Mouse (Mus musculus) heart, embryonic 14.5 days (tissue): Measurements from ENCODE around the gene Nnmt. TPM values are rescaled to one million over a fixed set of nuclear protein-coding genes. Genes with fewer than 3 reads are reported as not detected.

Experiments
- ATAC-seq: fragments of 200-750 bp; cut with Nextera tagmentation; 2 replicates; pipeline ENCODE4 v1.8.0; 2017; ENCODE audit warnings: low read depth, moderate TSS enrichment; ENCODE audit not compliant: insufficient number of reproducible peaks, insufficient read depth, low FRiP score
- H3K27ac ChIP-seq, 2 experiments: fragments of 200-500 bp in 1 of 2; fragments of 300-500 bp in 1 of 2; sonication (generic) in 1 of 2; replicated peaks in 1 of 2; 2 replicates each; pipeline ENCODE4 v1.5.1; 2012 to 2014; ENCODE audit warnings: low read depth in 2 of 2, low read length in 2 of 2, control low read depth in 1 of 2, mild to moderate bottlenecking in 1 of 2, mixed read lengths in 1 of 2; ENCODE audit not compliant: control insufficient read depth in 1 of 2, insufficient read depth in 1 of 2
- H3K27me3 ChIP-seq: fragments of 300-500 bp; sonication (generic); 2 replicates; pipeline ENCODE4 v1.6.1; 2014; ENCODE audit warnings: mild to moderate bottlenecking, low read length, control low read depth; ENCODE audit not compliant: control insufficient read depth, insufficient read depth
- H3K36me3 ChIP-seq: fragments of 300-500 bp; sonication (generic); 2 replicates; pipeline ENCODE4 v1.6.1; 2014; ENCODE audit warnings: mild to moderate bottlenecking, control low read depth, low read length, mixed read lengths; ENCODE audit not compliant: control insufficient read depth, insufficient read depth
- H3K4me1 ChIP-seq, 2 experiments: fragments of 200-500 bp in 1 of 2; fragments of 300-500 bp in 1 of 2; sonication (generic) in 1 of 2; 2 replicates each; pipeline ENCODE4 v1.6.1; 2012 to 2014; ENCODE audit warnings: low read length in 2 of 2, control low read depth in 1 of 2, mixed read lengths in 1 of 2; ENCODE audit not compliant: control insufficient read depth in 2 of 2, insufficient read depth in 2 of 2
- H3K4me2 ChIP-seq: fragments of 300-500 bp; sonication (generic); 2 replicates; pipeline ENCODE4 v1.6.1; 2014; ENCODE audit warnings: mild to moderate bottlenecking, low read length
- H3K4me3 ChIP-seq, 2 experiments: fragments of 200-500 bp in 1 of 2; fragments of 300-500 bp in 1 of 2; sonication (generic) in 1 of 2; 2 replicates each; pipeline ENCODE4 v1.5.1; 2012 to 2014; ENCODE audit warnings: low read length in 2 of 2, mild to moderate bottlenecking in 2 of 2, control low read depth in 1 of 2, low read depth in 1 of 2, moderate library complexity in 1 of 2; ENCODE audit not compliant: control insufficient read depth in 1 of 2, insufficient read depth in 1 of 2
- H3K9ac ChIP-seq: fragments of 300-500 bp; sonication (generic); 2 replicates; pipeline ENCODE4 v1.6.1; 2014; ENCODE audit warnings: mild to moderate bottlenecking, low read length
- H3K9me3 ChIP-seq: fragments of 300-500 bp; sonication (generic); 2 replicates; pipeline ENCODE4 v1.6.1; 2016; ENCODE audit warnings: low read length, control low read depth; ENCODE audit not compliant: control insufficient read depth
- WGBS: fragments of 180-500 bp; shearing (Covaris S2); extraction: QIAGEN DNeasy Blood & Tissue Kit; methylation state at CpG from one replicate; pipeline ENCODE4 v1.1.7; 2014; 5-methylcytosine and 5-hydroxymethylcytosine counted together
- polyA plus RNA-seq: library from polyadenylated mRNA; unstranded; fragments of >200 nt; fragmentation: Nextera tagmentation; extraction: Ambion mirVana; gene quantifications from 2 replicates; pipeline ENCODE4 v1.2.1, GENCODE M21; 2014

Gene Nnmt
- polyA plus RNA-seq, 1 experiment from 2014 or later, result 4.4 TPM

DNA sequence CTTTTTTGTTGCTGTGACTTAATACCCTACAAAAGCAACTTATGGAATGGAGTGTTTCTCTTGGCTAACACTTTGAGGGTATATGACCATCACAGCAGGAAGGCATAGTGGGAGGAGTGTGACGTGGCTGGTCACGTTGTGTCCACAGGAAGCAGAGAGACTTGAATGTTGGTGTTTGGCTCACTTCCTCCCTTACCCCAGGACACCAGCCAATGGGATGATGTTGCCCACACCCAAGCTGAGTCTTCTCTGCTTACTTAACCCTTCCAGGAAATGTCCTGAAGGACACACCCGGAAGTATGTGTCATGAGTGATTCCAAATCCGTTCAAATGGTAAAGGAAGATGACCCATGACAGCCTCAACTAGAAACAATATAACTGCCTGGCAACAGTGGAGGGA is 4.8 kb upstream of the Nnmt start:
- Histone ChIP-seq H3K27ac (no peak overlapping the region), H3K4me1 (no peaks in the 10 kb centered on the region; a peak in 1 of 4 replicates), H3K4me2 (no peak overlapping the region), H3K9me3 (no peaks in the 10 kb centered on the region), H3K4me3 (no peak overlapping the region), H3K36me3 (no peaks in the 10 kb centered on the region), H3K27me3 (no peaks in the 10 kb centered on the region), H3K9ac (no peak overlapping the region)
- WGBS, result 63% methylated on average over 4 of the region's 4 CpGs
- ATAC-seq, result no peak

GRCm38 (mm10) chr9:48607417-48607816 is 2.5 kb upstream of the Nnmt start:
- Histone ChIP-seq H3K27ac (no peak overlapping the region), H3K36me3 (no peaks in the 10 kb centered on the region), H3K4me3 (no peak overlapping the region), H3K4me1 (no peaks in the 10 kb centered on the region; a peak in 1 of 4 replicates), H3K9me3 (no peaks in the 10 kb centered on the region), H3K9ac (no peak overlapping the region), H3K27me3 (no peaks in the 10 kb centered on the region), H3K4me2 (no peak overlapping the region)
- no peak for ATAC-seq
- 72% methylated on average over 7 of the region's 7 CpGs for WGBS

- ATAC-seq, result no peak
- no peak overlapping the region for H3K4me3 ChIP-seq
- H3K27me3 ChIP-seq, result no peaks in the 10 kb centered on the region
- WGBS, result 84% methylated on average over 7 of the region's 7 CpGs
- H3K36me3 ChIP-seq, result no peaks in the 10 kb centered on the region
- no peaks in the 10 kb centered on the region; a peak in 1 of 4 replicates for H3K4me1 ChIP-seq
- no peak overlapping the region for H3K27ac ChIP-seq
- no peak overlapping the region for H3K4me2 ChIP-seq
- no peaks in the 10 kb centered on the region for H3K9me3 ChIP-seq
- H3K9ac ChIP-seq, result no peak overlapping the region
Measured at GRCm38 (mm10) chr9:48606171-48606570, 1.2 kb upstream of the Nnmt start.

GRCm38 (mm10) chr9:48605697-48606096 is 744 bp upstream of the Nnmt start:
- no peak overlapping the region for H3K27ac ChIP-seq
- 80% methylated on average over 5 of the region's 5 CpGs for WGBS
- ATAC-seq, result no peak

DNA sequence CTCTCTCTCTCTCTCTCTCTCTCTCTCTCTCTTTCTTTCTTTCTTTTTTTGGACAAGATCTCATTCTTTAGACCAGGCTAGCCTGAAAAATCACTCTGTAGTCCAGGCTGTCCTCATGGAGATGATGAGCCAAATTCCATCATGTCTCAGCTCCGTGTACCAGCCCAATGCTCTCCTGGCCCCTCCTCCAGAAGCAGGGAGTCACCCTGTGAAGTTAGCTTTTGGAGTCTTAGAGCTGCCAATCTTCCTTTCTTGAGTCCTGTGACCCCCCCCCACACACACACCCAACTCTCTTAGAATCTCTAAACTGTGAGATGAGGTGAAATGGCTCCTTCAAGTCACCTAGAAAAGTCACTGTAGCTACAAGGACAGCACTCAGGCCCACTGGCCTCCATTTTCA is 727 bp downstream of the Nnmt start:
- Histone ChIP-seq H3K36me3 (no peaks in the 10 kb centered on the region), H3K9ac (no peak overlapping the region), H3K4me3 (no peak overlapping the region), H3K27ac (no peak overlapping the region), H3K4me1 (no peaks in the 10 kb centered on the region; a peak in 1 of 4 replicates), H3K27me3 (no peaks in the 10 kb centered on the region), H3K4me2 (no peak overlapping the region), H3K9me3 (no peaks in the 10 kb centered on the region)
- WGBS, result 50% methylated on average over 1 of the region's 1 CpGs
- ATAC-seq, result no peak

More at GRCm38 (mm10) chr9:48605697-48606096, 744 bp upstream of the Nnmt start:
- H3K9me3 ChIP-seq, result no peaks in the 10 kb centered on the region
- no peak overlapping the region for H3K4me3 ChIP-seq
- no peaks in the 10 kb centered on the region for H3K27me3 ChIP-seq
- no peaks in the 10 kb centered on the region; a peak in 1 of 4 replicates for H3K4me1 ChIP-seq
- H3K9ac ChIP-seq, result no peak overlapping the region
- no peaks in the 10 kb centered on the region for H3K36me3 ChIP-seq
- H3K4me2 ChIP-seq, result no peak overlapping the region

DNA sequence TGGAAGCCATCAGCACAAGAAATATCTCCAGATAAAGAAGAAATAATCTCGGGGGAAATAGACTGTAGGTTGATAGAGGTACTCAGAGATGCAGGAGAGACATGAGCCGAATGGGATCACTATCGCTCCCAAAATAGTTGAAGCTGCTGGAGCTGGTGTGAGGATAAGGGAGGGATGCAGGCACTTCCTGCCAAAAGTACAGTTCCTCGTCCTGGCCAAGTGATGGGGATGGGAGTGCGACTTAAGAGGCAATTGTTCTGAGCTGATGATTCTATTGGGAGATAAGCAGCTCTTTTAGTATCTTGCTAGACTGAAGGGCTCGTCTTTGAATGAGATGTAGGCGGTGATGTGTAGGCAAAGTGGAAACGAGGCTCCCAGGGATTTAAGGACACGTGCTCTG is 4.1 kb downstream of the Nnmt start:
- Histone ChIP-seq H3K4me2 (no peak overlapping the region), H3K9ac (no peak overlapping the region), H3K27me3 (no peaks in the 10 kb centered on the region), H3K4me1 (no peaks in the 10 kb centered on the region; a peak in 1 of 4 replicates), H3K27ac (no peak overlapping the region), H3K4me3 (no peak overlapping the region), H3K36me3 (no peaks in the 10 kb centered on the region), H3K9me3 (no peaks in the 10 kb centered on the region)
- WGBS, result 47% methylated on average over 9 of the region's 9 CpGs
- no peak for ATAC-seq

GRCm38 (mm10) chr9:48600066-48600465 is 4.9 kb downstream of the Nnmt start:
- WGBS, result 60% methylated on average over 2 of the region's 2 CpGs
- H3K27me3 ChIP-seq, result no peaks in the 10 kb centered on the region
- no peak for ATAC-seq

GRCm38 (mm10) chr9:48597494-48597893 is 7.5 kb downstream of the Nnmt start:
- Histone ChIP-seq H3K4me2 (no peak overlapping the region), H3K36me3 (no peaks in the 10 kb centered on the region), H3K9ac (no peak overlapping the region), H3K4me1 (no peaks in the 10 kb centered on the region), H3K27me3 (no peaks in the 10 kb centered on the region), H3K9me3 (no peaks in the 10 kb centered on the region), H3K27ac (no peak overlapping the region), H3K4me3 (no peak overlapping the region)
- WGBS, result 75% methylated on average over 5 of the region's 5 CpGs
- ATAC-seq, result no peak

More at GRCm38 (mm10) chr9:48600066-48600465, 4.9 kb downstream of the Nnmt start:
- H3K4me1 ChIP-seq, result no peaks in the 10 kb centered on the region; a peak in 1 of 4 replicates
- no peaks in the 10 kb centered on the region for H3K36me3 ChIP-seq
- H3K4me2 ChIP-seq, result no peak overlapping the region
- H3K9ac ChIP-seq, result no peak overlapping the region
- no peak overlapping the region for H3K4me3 ChIP-seq
- no peaks in the 10 kb centered on the region for H3K9me3 ChIP-seq
- H3K27ac ChIP-seq, result no peak overlapping the region
